Comparison of ENCODE assay signal across 14 mouse cellular contexts in genomic region chr7:31008889-31009288, GRCm38 (mm10). TPM values are rescaled to one million over a fixed set of nuclear protein-coding genes. Genes with fewer than 3 reads are reported as not detected.
DNase-seq lines count a peak whose midpoint lies in the region; ATAC-seq and TF ChIP-seq lines count a peak whose summit lies in the region.
"Had no signal": no experiment of that assay in that cellular context is flagged by ENCODE, and none has a peak within 500 bp of the region (broad histone marks: within the 10 kb centered on the region; RNA-seq: fewer than 3 reads in every experiment).

No protein-coding gene starts in this region.

- H3K4me2 ChIP-seq in lung, embryonic 14.5 days, result no peak overlapping the region
- H3K4me2 ChIP-seq in kidney, postnatal 0 days (ENCODE audit: low read length), result no peak overlapping the region
- no peak overlapping the region for H3K4me2 ChIP-seq in neural tube, embryonic 15.5 days
- no peak overlapping the region for H3K4me2 ChIP-seq in heart, embryonic 12.5 days
- H3K4me2 ChIP-seq: lung, embryonic 15.5 days; midbrain, embryonic 12.5 days had no signal

- no peak for DNase-seq in gastrocnemius, adult 2 months
- DNase-seq in gastrocnemius, adult 8-10 months (ENCODE audit: low spot score in 2 of 2), result no peak
- DNase-seq in lung, embryonic 14.5 days, result no peak
- DNase-seq in lung, postnatal 36 days, result no peak
- peak; percentile 83 for DNase-seq in kidney, postnatal 0 days (ENCODE audit: low spot score)
- no peak for DNase-seq in layer of hippocampus, adult 8-10 months (ENCODE audit: low spot score in 2 of 2)
- DNase-seq: cerebellum, adult 9-10 months; left cerebral cortex, postnatal 4 days; retina, postnatal 1 day; spleen, adult 18-20 months had no signal

- no peak overlapping the region for H3K4me3 ChIP-seq in gastrocnemius, adult 2 months
- no peak overlapping the region for H3K4me3 ChIP-seq in lung, embryonic 14.5 days (ENCODE audit: low read depth, low read length)
- H3K4me3 ChIP-seq in kidney, postnatal 0 days (replicated peaks; ENCODE audit: low read depth, low read length), result no peak overlapping the region
- H3K4me3 ChIP-seq in neural tube, embryonic 15.5 days (replicated peaks), result no peak overlapping the region
- no peak overlapping the region for H3K4me3 ChIP-seq in heart, embryonic 12.5 days
- H3K4me3 ChIP-seq: lung, embryonic 15.5 days; midbrain, embryonic 12.5 days had no signal

- TF ChIP-seq CTCF in gastrocnemius, adult 2 months (IDR thresholded peaks at IDR 0.05), result no peak
- TF ChIP-seq CTCF in lung, embryonic 14.5 days (IDR thresholded peaks at IDR 0.05; ENCODE audit: low read depth), result no peak
- TF ChIP-seq CTCF in kidney, postnatal 0 days (IDR thresholded peaks at IDR 0.05; ENCODE audit: low read depth), result no peak

- H3K9ac ChIP-seq in lung, embryonic 14.5 days, result no peak overlapping the region
- H3K9ac ChIP-seq in kidney, postnatal 0 days (ENCODE audit: low read depth, low read length), result no peak overlapping the region
- no peak overlapping the region for H3K9ac ChIP-seq in neural tube, embryonic 15.5 days (replicated peaks)
- H3K9ac ChIP-seq in heart, embryonic 12.5 days, result no peak overlapping the region
- H3K9ac ChIP-seq: lung, embryonic 15.5 days; midbrain, embryonic 12.5 days had no signal

- H3K27ac ChIP-seq in gastrocnemius, adult 2 months, result peak overlapping the region; percentile 40; the same call in 1 of the 2 replicates
- no peak overlapping the region for H3K27ac ChIP-seq in lung, embryonic 14.5 days (ENCODE audit: low read depth)
- H3K27ac ChIP-seq in kidney, postnatal 0 days, result 0 out of 2 replicates have a peak overlapping the region, but pooled peaks have one; percentile 2
- peak overlapping the region; percentile 48; the same call in 1 of the 2 replicates for H3K27ac ChIP-seq in neural tube, embryonic 15.5 days (replicated peaks)
- H3K27ac ChIP-seq in heart, embryonic 12.5 days (ENCODE audit: poor library complexity, severe bottlenecking), result no peak overlapping the region
- H3K27ac ChIP-seq: lung, embryonic 15.5 days; midbrain, embryonic 12.5 days had no signal

- ATAC-seq in lung, embryonic 14.5 days (ENCODE audit: insufficient read depth), result peak; percentile 47
- ATAC-seq in kidney, postnatal 0 days (replicated peaks; ENCODE audit: low FRiP score, low read depth), result peak; percentile 68; the same call in 1 of the 2 replicates
- ATAC-seq in neural tube, embryonic 15.5 days (ENCODE audit: low FRiP score), result peak; percentile 61
- ATAC-seq in heart, embryonic 12.5 days (ENCODE audit: insufficient number of reproducible peaks, low FRiP score), result no peak

- WGBS in lung, embryonic 14.5 days, result 25% methylated on average over 3 of the region's 3 CpGs
- 4% methylated on average over 3 of the region's 3 CpGs for WGBS in kidney, postnatal 0 days
- WGBS in neural tube, embryonic 15.5 days, result 35% methylated on average over 3 of the region's 3 CpGs
- 59% methylated on average over 3 of the region's 3 CpGs for WGBS in heart, embryonic 12.5 days

- H3K4me1 ChIP-seq in lung, embryonic 14.5 days (ENCODE audit: insufficient read depth), result no peaks in the 10 kb centered on the region
- no peaks in the 10 kb centered on the region for H3K4me1 ChIP-seq in kidney, postnatal 0 days (replicated peaks; ENCODE audit: insufficient read depth, low read length)
- no peaks in the 10 kb centered on the region for H3K4me1 ChIP-seq in neural tube, embryonic 15.5 days
- no peaks in the 10 kb centered on the region for H3K4me1 ChIP-seq in heart, embryonic 12.5 days (replicated peaks)
- H3K4me1 ChIP-seq: midbrain, embryonic 12.5 days had no signal

- H3K36me3 ChIP-seq in lung, embryonic 14.5 days (ENCODE audit: insufficient read depth), result no peaks in the 10 kb centered on the region
- no peaks in the 10 kb centered on the region for H3K36me3 ChIP-seq in kidney, postnatal 0 days (ENCODE audit: insufficient read depth, low read length)
- H3K36me3 ChIP-seq in neural tube, embryonic 15.5 days, result no peaks in the 10 kb centered on the region
- H3K36me3 ChIP-seq in heart, embryonic 12.5 days, result no peaks in the 10 kb centered on the region
- H3K36me3 ChIP-seq: lung, embryonic 15.5 days; midbrain, embryonic 12.5 days had no signal

- no peaks in the 10 kb centered on the region for H3K27me3 ChIP-seq in lung, embryonic 14.5 days (ENCODE audit: insufficient read depth, low read length)
- H3K27me3 ChIP-seq in kidney, postnatal 0 days (ENCODE audit: insufficient read depth, low read length), result no peaks in the 10 kb centered on the region
- no peaks in the 10 kb centered on the region for H3K27me3 ChIP-seq in neural tube, embryonic 15.5 days (replicated peaks)
- no peaks in the 10 kb centered on the region for H3K27me3 ChIP-seq in heart, embryonic 12.5 days (replicated peaks)
- H3K27me3 ChIP-seq: lung, embryonic 15.5 days; midbrain, embryonic 12.5 days had no signal

- H3K9me3 ChIP-seq in lung, embryonic 14.5 days (ENCODE audit: low read depth, low read length), result no peaks in the 10 kb centered on the region
- H3K9me3 ChIP-seq in kidney, postnatal 0 days (replicated peaks; ENCODE audit: low read length), result no peaks in the 10 kb centered on the region
- H3K9me3 ChIP-seq in neural tube, embryonic 15.5 days (replicated peaks), result no peaks in the 10 kb centered on the region
- no peaks in the 10 kb centered on the region for H3K9me3 ChIP-seq in heart, embryonic 12.5 days (replicated peaks)
- H3K9me3 ChIP-seq: lung, embryonic 15.5 days; midbrain, embryonic 12.5 days had no signal

- intact Hi-C loops in gastrocnemius, adult 2 months (cut with DNase I), result no loop called here

RNA-seq across cellular contexts. Expression of gene Fxyd5, which starts 33.4 kb away (rescaled TPM):
- total RNA-seq in gastrocnemius, adult 2 months (2021), result 10 to 100 TPM in 1 of 2 experiments, 1 to 10 TPM in 1; 8.3 to 13.8 TPM
- 1 to 10 TPM; 4.7 to 8.7 (median 6.1) TPM for total RNA-seq in gastrocnemius, adult 8-10 months (2022)
- 40.4 and 43.9 TPM in 2 replicates for polyA plus RNA-seq in lung, embryonic 14.5 days (2014; fragmentation: Nextera tagmentation; extraction: Ambion mirVana)
- 31.5 and 35.9 TPM in 2 replicates for polyA plus RNA-seq in kidney, postnatal 0 days (2015; fragmentation: Nextera tagmentation; extraction: Ambion mirVana)
- 22.2 and 27.8 TPM in 2 replicates for polyA plus RNA-seq in neural tube, embryonic 15.5 days (2015; fragmentation: Nextera tagmentation; extraction: Ambion mirVana)
- total RNA-seq in layer of hippocampus, adult 8-10 months (2022), result 10 to 100 TPM; 27.5 to 36.2 (median 30.7) TPM
- polyA plus RNA-seq in heart, embryonic 12.5 days (2016; fragmentation: Nextera tagmentation; extraction: Ambion mirVana), result 34.8 and 37.3 TPM in 2 replicates

RNA-seq across cellular contexts. Expression of gene Fam187b, which starts 35.3 kb away (rescaled TPM):
- not detected for total RNA-seq in gastrocnemius, adult 2 months (2021)
- under 1 TPM in 1 of 4 experiments, not detected in 3; 0.19 TPM for total RNA-seq in gastrocnemius, adult 8-10 months (2022)
- polyA plus RNA-seq in lung, embryonic 14.5 days (2014; fragmentation: Nextera tagmentation; extraction: Ambion mirVana), result 3.6 and 4.9 TPM in 2 replicates
- polyA plus RNA-seq in kidney, postnatal 0 days (2015; fragmentation: Nextera tagmentation; extraction: Ambion mirVana), result 8.9 and 9.2 TPM in 2 replicates
- 0.20 and 1.4 TPM in 2 replicates for polyA plus RNA-seq in neural tube, embryonic 15.5 days (2015; fragmentation: Nextera tagmentation; extraction: Ambion mirVana)
- under 1 TPM in 1 of 4 experiments, not detected in 3; 0.21 TPM for total RNA-seq in layer of hippocampus, adult 8-10 months (2022)
- polyA plus RNA-seq in heart, embryonic 12.5 days (2016; fragmentation: Nextera tagmentation; extraction: Ambion mirVana), result 0.53 and 0.60 TPM in 2 replicates

RNA-seq across cellular contexts. Expression of gene Lsr, which starts 35.6 kb away (rescaled TPM):
- total RNA-seq in gastrocnemius, adult 2 months (2021), result under 1 TPM; 0.31 to 0.41 TPM
- under 1 TPM in 3 of 4 experiments, not detected in 1; 0.29 to 0.56 (median 0.54) TPM for total RNA-seq in gastrocnemius, adult 8-10 months (2022)
- 66.2 and 67.4 TPM in 2 replicates for polyA plus RNA-seq in lung, embryonic 14.5 days (2014; fragmentation: Nextera tagmentation; extraction: Ambion mirVana)
- polyA plus RNA-seq in kidney, postnatal 0 days (2015; fragmentation: Nextera tagmentation; extraction: Ambion mirVana), result 58.4 and 60.6 TPM in 2 replicates
- 19.2 and 37.4 TPM in 2 replicates for polyA plus RNA-seq in neural tube, embryonic 15.5 days (2015; fragmentation: Nextera tagmentation; extraction: Ambion mirVana)
- 1 to 10 TPM; 5.1 to 9.0 (median 6.0) TPM for total RNA-seq in layer of hippocampus, adult 8-10 months (2022)
- polyA plus RNA-seq in heart, embryonic 12.5 days (2016; fragmentation: Nextera tagmentation; extraction: Ambion mirVana), result 13.1 and 13.8 TPM in 2 replicates

RNA-seq across cellular contexts. Expression of gene Fxyd7, which starts 42.4 kb away (rescaled TPM):
- 1 to 10 TPM; 1.4 to 1.6 TPM for total RNA-seq in gastrocnemius, adult 2 months (2021)
- 1 to 10 TPM in 2 of 4 experiments, under 1 TPM in 1, not detected in 1; 0.99 to 1.3 (median 1.3) TPM for total RNA-seq in gastrocnemius, adult 8-10 months (2022)
- 9.1 and 9.8 TPM in 2 replicates for polyA plus RNA-seq in lung, embryonic 14.5 days (2014; fragmentation: Nextera tagmentation; extraction: Ambion mirVana)
- polyA plus RNA-seq in kidney, postnatal 0 days (2015; fragmentation: Nextera tagmentation; extraction: Ambion mirVana), result 6.1 and 8.5 TPM in 2 replicates
- polyA plus RNA-seq in neural tube, embryonic 15.5 days (2015; fragmentation: Nextera tagmentation; extraction: Ambion mirVana), result 357 and 417 TPM in 2 replicates
- 100 to 1,000 TPM; 103 to 116 (median 108) TPM for total RNA-seq in layer of hippocampus, adult 8-10 months (2022)
- polyA plus RNA-seq in heart, embryonic 12.5 days (2016; fragmentation: Nextera tagmentation; extraction: Ambion mirVana), result 1.4 and 1.7 TPM in 2 replicates

RNA-seq across cellular contexts. Expression of gene Fxyd1, which starts 48.1 kb away (rescaled TPM):
- 1,000 to 10,000 TPM in 1 of 2 experiments, 100 to 1,000 TPM in 1; 944 to 1,010 TPM for total RNA-seq in gastrocnemius, adult 2 months (2021)
- 100 to 1,000 TPM; 556 to 826 (median 679) TPM for total RNA-seq in gastrocnemius, adult 8-10 months (2022)
- polyA plus RNA-seq in lung, embryonic 14.5 days (2014; fragmentation: Nextera tagmentation; extraction: Ambion mirVana), result 51.4 and 56.6 TPM in 2 replicates
- polyA plus RNA-seq in kidney, postnatal 0 days (2015; fragmentation: Nextera tagmentation; extraction: Ambion mirVana), result 62.0 and 76.3 TPM in 2 replicates
- 26.8 and 36.9 TPM in 2 replicates for polyA plus RNA-seq in neural tube, embryonic 15.5 days (2015; fragmentation: Nextera tagmentation; extraction: Ambion mirVana)
- 100 to 1,000 TPM in 2 of 4 experiments, 10 to 100 TPM in 2; 80.5 to 263 (median 172) TPM for total RNA-seq in layer of hippocampus, adult 8-10 months (2022)
- 927 and 934 TPM in 2 replicates for polyA plus RNA-seq in heart, embryonic 12.5 days (2016; fragmentation: Nextera tagmentation; extraction: Ambion mirVana)

Comparison
In these comparisons a context has a peak if more than half of its experiments do, and no peak if none do; other contexts are left out.
1. H3K27ac ChIP-seq: peak in gastrocnemius, adult 2 months (single experiment), kidney, postnatal 0 days (single experiment) and neural tube, embryonic 15.5 days (single experiment); none in lung, embryonic 14.5 days (single experiment) and heart, embryonic 12.5 days (single experiment).